Mouse (Mus musculus) limb, embryonic 15.5 days (tissue): ENCODE measurements around the gene Epb41l2. TPM values are rescaled to one million over a fixed set of nuclear protein-coding genes. Genes with fewer than 3 reads are reported as not detected.
A peak's percentile ranks its signal among the peaks of the same experiment; 100 is the strongest.

Experiments used
- ATAC-seq: fragments of 200-750 bp; cut with Nextera tagmentation; 2 replicates; pipeline ENCODE4 v1.8.0; 2017; ENCODE audit warnings: low read depth, moderate TSS enrichment; ENCODE audit not compliant: insufficient number of reproducible peaks, low FRiP score, low TSS enrichment
- H3K27ac ChIP-seq: fragments of 300-500 bp; sonication (generic); 2 replicates; pipeline ENCODE4 v1.5.1; 2015; ENCODE audit warnings: moderate library complexity, mild to moderate bottlenecking, inconsistent platforms
- H3K27me3 ChIP-seq: fragments of 300-500 bp; sonication (generic); 2 replicates; pipeline ENCODE4 v1.6.1; 2015; ENCODE audit warnings: inconsistent platforms
- H3K36me3 ChIP-seq: fragments of 300-500 bp; sonication (generic); 2 replicates; pipeline ENCODE4 v1.6.1; 2015; ENCODE audit warnings: inconsistent platforms
- H3K4me1 ChIP-seq: fragments of 300-500 bp; sonication (generic); 2 replicates; pipeline ENCODE4 v1.6.1; 2015; ENCODE audit warnings: inconsistent platforms
- H3K4me2 ChIP-seq: fragments of 300-500 bp; sonication (generic); 2 replicates; pipeline ENCODE4 v1.6.1; 2015; ENCODE audit warnings: mild to moderate bottlenecking, inconsistent platforms
- H3K4me3 ChIP-seq: fragments of 300-500 bp; sonication (generic); 2 replicates; pipeline ENCODE4 v1.5.1; 2015; ENCODE audit warnings: mild to moderate bottlenecking, inconsistent platforms
- H3K9ac ChIP-seq: fragments of 300-500 bp; sonication (generic); 2 replicates; pipeline ENCODE4 v1.6.1; 2015; ENCODE audit warnings: inconsistent platforms
- H3K9me3 ChIP-seq: fragments of 300-500 bp; sonication (generic); 2 replicates; pipeline ENCODE4 v1.6.1; 2016; ENCODE audit warnings: inconsistent platforms
- WGBS: fragments of 180-500 bp; shearing (Covaris S2); methylation state at CpG from one replicate; pipeline ENCODE4 v1.1.7; 2015; 5-methylcytosine and 5-hydroxymethylcytosine counted together
- polyA plus RNA-seq: library from polyadenylated mRNA; unstranded; fragments of >200 nt; fragmentation: Nextera tagmentation; extraction: Ambion mirVana; gene quantifications from 2 replicates; pipeline ENCODE4 v1.2.1, GENCODE M21; 2015

Gene Epb41l2
- polyA plus RNA-seq, 1 experiment from 2014 or later, result 79.7 TPM

- Histone ChIP-seq H3K36me3 (no peaks in the 10 kb centered on the region), H3K4me1 (peaks cover 58% of the 10 kb centered on the region)
Observed at GRCm38 (mm10) chr10:25428658-25429057, 69.1 kb downstream of the Epb41l2 start.

GRCm38 (mm10) chr10:25429346-25429745 lies 69.7 kb downstream of the Epb41l2 start:
- no peak for ATAC-seq
- Histone ChIP-seq H3K36me3 (no peaks in the 10 kb centered on the region), H3K4me2 (no peak overlapping the region), H3K9ac (no peak overlapping the region), H3K27me3 (no peaks in the 10 kb centered on the region), H3K9me3 (no peaks in the 10 kb centered on the region), H3K4me3 (no peak overlapping the region), H3K27ac (no peak overlapping the region), H3K4me1 (peaks cover 58% of the 10 kb centered on the region)
- WGBS, result 83% methylated on average over 4 of the region's 4 CpGs

More at GRCm38 (mm10) chr10:25428658-25429057, 69.1 kb downstream of the Epb41l2 start:
- Histone ChIP-seq H3K9ac (no peak overlapping the region), H3K4me3 (no peak overlapping the region), H3K9me3 (no peaks in the 10 kb centered on the region), H3K4me2 (no peak overlapping the region), H3K27me3 (no peaks in the 10 kb centered on the region), H3K27ac (no peak overlapping the region)
- 84% methylated on average over 5 of the region's 5 CpGs for WGBS
- ATAC-seq, result no peak

- 33% methylated on average over 6 of the region's 6 CpGs for WGBS
- Histone ChIP-seq H3K4me2 (no peak overlapping the region), H3K27me3 (no peaks in the 10 kb centered on the region), H3K36me3 (no peaks in the 10 kb centered on the region), H3K4me1 (peaks cover 65% of the 10 kb centered on the region), H3K9ac (no peak overlapping the region), H3K9me3 (no peaks in the 10 kb centered on the region), H3K4me3 (no peak overlapping the region), H3K27ac (peak overlapping the region; percentile 50)
- no peak for ATAC-seq
Observed at GRCm38 (mm10) chr10:25430862-25431261, 71.3 kb downstream of the Epb41l2 start.

- Histone ChIP-seq H3K36me3 (no peaks in the 10 kb centered on the region), H3K4me3 (peak overlapping the region; percentile 10; the same call in 1 of the 2 replicates), H3K4me1 (peaks cover 59% of the 10 kb centered on the region), H3K9me3 (no peaks in the 10 kb centered on the region), H3K27me3 (no peaks in the 10 kb centered on the region), H3K9ac (no peak overlapping the region), H3K27ac (peak overlapping the region; percentile 71), H3K4me2 (0 out of 2 replicates have a peak overlapping the region, but pooled peaks have one; percentile 12)
- 0 out of 2 replicates have a peak, but pooled peaks have one; percentile 53 for ATAC-seq
- WGBS, result 36% methylated on average over 10 of the region's 10 CpGs
Observed at GRCm38 (mm10) chr10:25432351-25432750, 72.8 kb downstream of the Epb41l2 start.

GRCm38 (mm10) chr10:25432938-25433337 lies 73.3 kb downstream of the Epb41l2 start:
- Histone ChIP-seq H3K4me1 (peaks cover 54% of the 10 kb centered on the region), H3K27me3 (no peaks in the 10 kb centered on the region), H3K36me3 (no peaks in the 10 kb centered on the region), H3K4me3 (no peak overlapping the region), H3K9ac (no peak overlapping the region), H3K27ac (peak overlapping the region; percentile 71), H3K4me2 (no peak overlapping the region), H3K9me3 (no peaks in the 10 kb centered on the region)
- WGBS, result 44% methylated on average over 5 of the region's 5 CpGs
- ATAC-seq, result no peak

- H3K27ac ChIP-seq, result no peak overlapping the region
- no peaks in the 10 kb centered on the region for H3K27me3 ChIP-seq
- no peak for ATAC-seq
- H3K4me1 ChIP-seq, result peaks cover 51% of the 10 kb centered on the region
- H3K36me3 ChIP-seq, result no peaks in the 10 kb centered on the region
- no peak overlapping the region for H3K4me3 ChIP-seq
- no peak overlapping the region for H3K4me2 ChIP-seq
- H3K9me3 ChIP-seq, result no peaks in the 10 kb centered on the region
- H3K9ac ChIP-seq, result no peak overlapping the region
- 27% methylated on average over 3 of the region's 3 CpGs for WGBS
Observed at GRCm38 (mm10) chr10:25433524-25433923, 73.9 kb downstream of the Epb41l2 start.

GRCm38 (mm10) chr10:25434358-25435044 lies 74.9 kb downstream of the Epb41l2 start:
- Histone ChIP-seq H3K36me3 (no peaks in the 10 kb centered on the region), H3K9ac (no peak overlapping the region), H3K4me2 (no peak overlapping the region), H3K4me3 (no peak overlapping the region), H3K27ac (no peak overlapping the region), H3K9me3 (no peaks in the 10 kb centered on the region), H3K27me3 (no peaks in the 10 kb centered on the region), H3K4me1 (peaks cover 45% of the 10 kb centered on the region)
- no peak for ATAC-seq
- 64% methylated on average over 13 of the region's 13 CpGs for WGBS

GRCm38 (mm10) chr10:25436703-25437401 lies 77.3 kb downstream of the Epb41l2 start:
- Histone ChIP-seq H3K27ac (peak overlapping the region; percentile 28; the same call in 1 of the 2 replicates), H3K9me3 (no peaks in the 10 kb centered on the region), H3K36me3 (no peaks in the 10 kb centered on the region), H3K4me3 (no peak overlapping the region), H3K27me3 (no peaks in the 10 kb centered on the region), H3K4me2 (no peak overlapping the region), H3K4me1 (peaks cover 34% of the 10 kb centered on the region), H3K9ac (no peak overlapping the region)
- WGBS, result 44% methylated on average over 6 of the region's 6 CpGs
- no peak for ATAC-seq

- H3K36me3 ChIP-seq, result no peaks in the 10 kb centered on the region
- WGBS, result 78% methylated on average over 6 of the region's 6 CpGs
Observed at GRCm38 (mm10) chr10:25437586-25438298, 78.1 kb downstream of the Epb41l2 start.

GRCm38 (mm10) chr10:25438299-25438680 lies 78.7 kb downstream of the Epb41l2 start:
- WGBS, result 66% methylated on average over 8 of the region's 8 CpGs
- ATAC-seq, result no peak
- H3K4me1 ChIP-seq, result peaks cover 22% of the 10 kb centered on the region; the same call in 1 of the 2 replicates

More at GRCm38 (mm10) chr10:25437586-25438298, 78.1 kb downstream of the Epb41l2 start:
- Histone ChIP-seq H3K9me3 (no peaks in the 10 kb centered on the region), H3K27me3 (no peaks in the 10 kb centered on the region), H3K9ac (no peak overlapping the region), H3K27ac (no peak overlapping the region), H3K4me3 (no peak overlapping the region), H3K4me1 (peaks cover 26% of the 10 kb centered on the region), H3K4me2 (no peak overlapping the region)
- ATAC-seq, result no peak

GRCm38 (mm10) chr10:25439163-25439562 lies 79.6 kb downstream of the Epb41l2 start:
- Histone ChIP-seq H3K4me3 (no peak overlapping the region), H3K4me1 (peaks cover 19% of the 10 kb centered on the region; the same call in 1 of the 2 replicates), H3K4me2 (no peak overlapping the region), H3K36me3 (peaks cover 6% of the 10 kb centered on the region), H3K27me3 (no peaks in the 10 kb centered on the region), H3K9me3 (no peaks in the 10 kb centered on the region), H3K9ac (no peak overlapping the region), H3K27ac (no peak overlapping the region)
- ATAC-seq, result no peak
- 76% methylated on average over 4 of the region's 4 CpGs for WGBS

More at GRCm38 (mm10) chr10:25438299-25438680, 78.7 kb downstream of the Epb41l2 start:
- Histone ChIP-seq H3K4me3 (no peak overlapping the region), H3K27me3 (no peaks in the 10 kb centered on the region), H3K36me3 (no peaks in the 10 kb centered on the region), H3K9ac (no peak overlapping the region), H3K4me2 (no peak overlapping the region), H3K27ac (no peak overlapping the region), H3K9me3 (no peaks in the 10 kb centered on the region)
